Mouse (Mus musculus) heart, postnatal 4 days (tissue): ENCODE results near the gene Kremen1. TPM values are rescaled to one million over a fixed set of nuclear protein-coding genes. Genes with fewer than 3 reads are reported as not detected.

Experiments used
- DNase-seq: peaks from one replicate; pipeline ENCODE4 v3.0.0; 2021
- total RNA-seq, 2 experiments: library from RNA; stranded (reverse); gene quantifications; 2 replicates each; pipeline ENCODE4 v1.2.3; 2021

The Kremen1 gene
- 10 to 100 TPM; 75.7 to 76.7 TPM for total RNA-seq

DNA sequence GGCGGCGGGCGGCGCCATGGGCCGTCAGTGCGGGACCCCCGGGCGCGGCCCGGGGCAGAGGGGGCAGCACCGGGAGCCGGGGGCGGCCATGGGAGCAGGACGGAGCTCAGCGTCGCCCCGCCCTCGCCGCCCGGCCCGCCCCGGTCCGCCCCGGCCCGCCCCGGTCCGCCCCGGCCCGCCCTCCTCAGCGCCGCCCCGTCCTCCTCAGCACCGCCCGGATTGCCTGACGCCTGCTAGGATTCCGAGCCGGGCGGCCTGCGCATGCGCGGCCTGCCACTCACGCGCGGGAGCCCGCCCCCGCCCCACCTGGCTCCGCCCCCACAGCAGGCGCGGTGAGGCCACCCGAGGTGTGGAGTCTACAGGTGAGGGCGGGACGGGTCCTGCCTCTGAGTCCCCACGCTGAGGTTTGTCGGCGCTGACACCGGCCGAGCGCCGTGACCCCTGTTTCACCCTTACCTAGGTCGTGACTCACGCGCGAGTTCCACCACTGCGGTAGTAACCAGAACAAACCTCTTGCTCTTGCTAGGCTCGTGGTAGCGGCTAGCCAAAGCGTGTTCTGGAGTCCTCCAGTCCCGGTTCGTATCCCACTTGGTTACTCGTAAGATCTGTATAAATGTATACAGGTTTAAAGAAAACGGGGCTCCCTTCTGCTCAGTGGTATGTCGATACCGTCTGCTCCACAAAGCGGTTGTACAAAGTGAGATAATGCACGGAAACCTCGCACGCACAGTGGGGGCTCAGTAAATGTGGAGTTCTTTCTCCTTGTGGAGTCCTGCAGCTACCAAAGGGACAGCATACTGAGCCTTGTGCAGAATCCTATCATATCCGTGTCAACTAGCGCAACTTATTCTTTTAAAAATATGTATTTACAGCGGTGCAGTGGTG is at the start of gene Kremen1:
Gene Kremen1, minus strand, starts transcription at position 51 of the 885 bp plus-strand sequence.
- peak; percentile 95 for DNase-seq

- DNase-seq, result no peak
Observed at GRCm38 (mm10) chr11:5307024-5307905, 45.9 kb upstream of the Kremen1 start.

- DNase-seq, result no peak
Observed at GRCm38 (mm10) chr11:5306017-5306416, 44.7 kb upstream of the Kremen1 start.

DNA sequence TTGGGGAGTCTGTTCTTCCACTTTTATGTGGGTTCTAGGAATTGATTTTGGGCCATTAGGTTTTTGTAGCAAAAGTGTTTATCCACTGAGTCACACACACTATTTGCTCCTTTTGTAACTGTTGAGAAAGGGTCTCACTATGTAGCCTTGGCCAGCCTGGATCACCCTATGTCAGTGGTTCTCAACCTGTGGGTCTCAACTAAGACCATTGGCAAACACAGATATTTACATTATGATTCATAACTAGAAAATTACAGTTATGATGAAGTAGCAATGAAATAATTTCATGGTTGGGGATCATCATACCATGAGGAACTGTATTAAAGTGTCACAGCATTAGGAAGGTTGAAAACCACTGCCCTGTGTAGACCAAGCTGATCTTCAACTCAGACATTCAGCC is 43.2 kb upstream of the Kremen1 start:
- no peak for DNase-seq

DNA sequence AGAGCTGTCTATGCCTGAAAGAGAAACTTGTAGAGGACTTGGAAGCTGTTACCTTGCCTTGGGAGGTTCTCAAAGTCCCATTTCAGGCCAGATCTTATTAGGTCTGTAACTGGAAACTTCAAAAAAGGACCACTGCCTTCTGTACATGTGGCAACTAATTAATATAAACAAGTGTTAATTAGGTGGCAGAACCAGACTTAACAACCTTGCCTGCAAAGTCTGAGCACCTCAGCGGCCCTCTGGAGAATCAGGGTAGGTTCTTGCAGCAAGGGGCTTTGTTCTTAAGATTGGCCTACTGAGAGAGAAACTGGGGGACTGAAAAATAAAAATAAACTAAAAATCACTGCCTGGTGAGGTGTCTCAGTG is 36.6 kb upstream of the Kremen1 start:
- DNase-seq, result no peak

GRCm38 (mm10) chr11:5297148-5298006 is 36.0 kb upstream of the Kremen1 start:
- DNase-seq, result peak; percentile 74

GRCm38 (mm10) chr11:5296576-5297115 is 35.3 kb upstream of the Kremen1 start:
- DNase-seq, result no peak

DNA sequence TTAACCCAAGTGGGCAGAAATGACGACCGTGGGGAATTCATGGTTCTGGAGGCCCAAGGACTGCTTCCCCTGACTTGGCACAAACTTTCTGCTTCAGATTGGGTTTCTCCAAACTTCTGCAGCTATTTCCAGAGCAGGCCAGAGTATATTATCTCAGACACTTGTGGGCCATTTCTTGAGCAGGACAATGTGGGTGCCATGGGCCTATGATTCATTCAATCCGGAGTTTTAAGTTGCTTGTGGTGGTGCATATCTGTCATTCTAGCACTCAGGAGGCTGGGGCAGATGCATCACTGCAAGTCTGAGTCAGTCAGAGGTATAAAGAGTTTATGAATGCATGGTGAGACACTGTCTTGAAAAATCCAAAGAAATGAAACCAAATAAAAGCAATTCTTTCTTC is 33.4 kb upstream of the Kremen1 start:
- no peak for DNase-seq

DNA sequence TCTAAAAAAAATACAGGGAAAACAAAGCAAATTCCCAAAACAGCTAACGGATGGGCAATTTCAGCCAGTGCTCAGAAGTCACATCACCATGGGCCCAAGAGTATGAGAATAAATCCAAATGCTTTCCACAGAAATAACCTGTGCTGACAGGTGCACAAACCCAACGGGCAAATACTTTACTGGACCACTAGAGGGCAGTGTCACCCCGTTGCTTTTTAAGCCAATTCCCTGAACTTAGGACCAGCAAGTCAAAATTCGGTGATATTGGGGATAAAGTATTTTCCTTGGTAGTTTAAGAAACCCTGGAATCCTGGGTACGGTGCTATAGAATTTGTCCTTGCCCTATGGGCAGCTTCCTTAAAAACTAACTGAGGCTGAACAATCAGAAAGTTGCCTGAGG is 29.3 kb upstream of the Kremen1 start:
- DNase-seq, result peak; percentile 78

DNA sequence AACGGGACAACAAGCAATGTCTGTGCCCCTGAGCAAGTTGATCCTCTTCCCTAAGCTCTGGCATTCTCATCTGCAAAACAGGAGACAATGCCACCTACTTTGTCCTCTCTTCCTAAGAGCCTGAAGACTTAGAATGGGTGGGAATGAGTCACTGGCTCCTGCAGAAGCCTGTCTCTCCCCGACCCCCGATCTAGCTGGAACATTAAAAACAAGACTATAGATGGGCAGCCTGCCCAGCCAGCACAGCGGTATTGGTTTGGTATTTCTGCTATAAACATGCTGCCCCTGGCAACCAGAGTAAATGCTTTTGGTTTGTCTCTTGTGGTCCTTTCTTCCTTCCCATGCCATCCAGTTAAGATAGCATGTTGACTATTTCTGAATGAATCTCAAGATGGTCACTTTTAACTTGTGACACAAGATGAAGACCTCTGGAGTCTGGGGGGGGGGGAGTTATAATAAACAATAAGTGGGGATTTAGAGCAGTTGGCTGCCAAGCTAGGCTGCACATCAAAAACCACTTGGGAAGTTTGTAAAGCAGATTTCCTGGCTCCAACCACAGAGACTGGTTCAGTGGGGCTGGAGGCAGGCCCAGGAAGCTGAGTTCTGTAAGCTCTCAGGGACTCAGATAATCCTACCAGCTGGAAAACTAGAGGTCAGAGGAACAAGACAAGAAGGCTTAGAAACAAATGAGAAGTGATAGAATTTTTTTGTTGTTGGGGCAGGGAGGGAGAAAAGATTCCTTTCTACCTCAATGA is 28.6 kb upstream of the Kremen1 start:
- DNase-seq, result peak; percentile 32

GRCm38 (mm10) chr11:5283987-5284386 is 22.6 kb upstream of the Kremen1 start:
- DNase-seq, result no peak

DNA sequence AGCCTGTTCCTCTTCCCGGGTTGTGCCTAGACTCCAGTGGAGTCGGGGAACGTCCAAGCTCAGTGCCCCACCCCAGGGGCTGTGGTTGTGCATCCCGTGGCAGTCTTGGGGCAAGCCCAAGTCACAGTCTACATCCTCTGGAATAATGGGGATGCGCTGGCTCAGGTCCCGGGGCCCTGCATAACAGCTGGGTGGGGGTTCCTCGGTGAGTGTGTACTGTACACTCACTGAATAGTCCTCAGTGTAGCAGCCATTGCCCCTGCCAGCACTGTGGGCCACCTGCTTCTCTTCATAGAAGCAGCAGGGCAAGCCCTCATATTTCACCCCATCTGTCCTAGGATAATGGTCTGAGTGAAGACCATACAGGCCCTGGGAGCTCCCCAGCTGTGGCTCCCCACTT is 19.6 kb upstream of the Kremen1 start:
- no peak for DNase-seq

DNA sequence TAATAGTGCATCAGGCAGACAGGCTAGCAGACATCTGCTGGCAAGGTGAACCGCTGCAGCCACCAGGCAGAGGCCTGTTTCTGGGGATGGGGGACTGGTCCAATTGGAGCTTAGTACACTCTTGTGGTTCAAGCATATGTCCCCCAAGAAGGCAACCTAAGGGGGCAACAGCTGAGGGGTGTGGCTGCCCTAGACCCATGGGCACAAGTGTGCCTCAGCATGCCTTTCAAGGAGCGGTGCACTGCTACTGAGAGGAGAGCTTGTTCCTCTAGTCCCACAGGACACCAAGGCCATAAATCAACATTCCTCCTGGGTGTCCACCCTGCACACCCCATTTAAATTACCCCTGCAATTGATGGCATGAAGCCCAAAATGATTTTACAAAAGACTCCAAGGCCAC is 17.1 kb upstream of the Kremen1 start:
- DNase-seq, result no peak

- no peak for DNase-seq
Observed at GRCm38 (mm10) chr11:5277307-5277971, 16.1 kb upstream of the Kremen1 start.

DNA sequence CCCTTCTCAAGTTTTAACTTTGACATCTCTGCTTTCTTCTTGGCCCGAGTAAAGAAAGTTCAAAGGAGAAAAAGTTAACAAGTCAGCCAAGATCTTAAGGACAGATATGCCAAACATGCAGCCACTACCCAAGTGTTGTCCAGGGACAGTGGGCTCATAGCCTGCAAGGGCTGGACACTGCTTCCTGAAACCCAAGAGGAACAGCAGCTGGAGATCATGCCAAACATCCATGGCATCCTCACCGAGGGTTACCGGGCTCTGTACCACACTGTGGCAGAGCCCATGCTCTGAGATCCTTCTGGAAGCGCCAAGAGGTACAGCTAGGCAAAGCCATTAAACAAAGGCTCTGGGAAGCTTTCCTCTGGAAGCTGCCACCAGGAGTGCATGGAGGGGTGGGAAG is 13.9 kb upstream of the Kremen1 start:
- DNase-seq, result no peak

DNA sequence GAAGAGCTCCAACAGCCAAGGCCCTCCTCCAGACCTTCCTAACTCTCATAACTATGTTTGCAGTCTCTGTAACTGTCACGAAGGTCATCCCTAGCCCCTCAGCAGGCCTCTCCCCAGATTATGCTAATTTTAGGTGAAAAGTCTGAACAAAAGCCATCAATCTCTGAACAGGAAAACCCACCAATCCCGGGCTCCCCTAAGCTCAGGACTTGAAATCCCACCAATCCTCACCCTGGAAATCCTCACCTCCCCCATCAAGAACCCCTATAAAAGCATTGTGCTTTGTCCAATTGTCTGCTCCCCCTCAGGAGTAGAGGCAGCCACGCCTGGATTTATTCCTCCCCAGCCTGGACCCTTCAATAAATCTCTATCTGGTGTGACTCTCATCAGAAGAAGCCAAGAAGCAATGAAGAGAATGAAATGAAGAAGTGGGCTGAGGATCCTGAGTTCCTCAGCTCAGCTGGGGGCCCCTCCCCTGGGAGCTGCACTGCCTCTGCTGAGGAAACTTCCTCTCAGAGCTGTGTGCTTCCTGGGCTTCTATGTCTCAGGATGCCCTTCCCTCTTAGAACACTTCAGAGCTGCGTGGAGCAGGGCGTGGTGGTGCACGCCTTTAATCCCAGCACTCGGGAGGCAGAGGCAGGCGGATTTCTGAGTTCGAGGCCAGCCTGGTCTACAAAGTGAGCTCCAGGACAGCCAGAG is 11.3 kb upstream of the Kremen1 start:
- no peak for DNase-seq

GRCm38 (mm10) chr11:5272066-5272360 is 10.7 kb upstream of the Kremen1 start:
- no peak for DNase-seq

DNA sequence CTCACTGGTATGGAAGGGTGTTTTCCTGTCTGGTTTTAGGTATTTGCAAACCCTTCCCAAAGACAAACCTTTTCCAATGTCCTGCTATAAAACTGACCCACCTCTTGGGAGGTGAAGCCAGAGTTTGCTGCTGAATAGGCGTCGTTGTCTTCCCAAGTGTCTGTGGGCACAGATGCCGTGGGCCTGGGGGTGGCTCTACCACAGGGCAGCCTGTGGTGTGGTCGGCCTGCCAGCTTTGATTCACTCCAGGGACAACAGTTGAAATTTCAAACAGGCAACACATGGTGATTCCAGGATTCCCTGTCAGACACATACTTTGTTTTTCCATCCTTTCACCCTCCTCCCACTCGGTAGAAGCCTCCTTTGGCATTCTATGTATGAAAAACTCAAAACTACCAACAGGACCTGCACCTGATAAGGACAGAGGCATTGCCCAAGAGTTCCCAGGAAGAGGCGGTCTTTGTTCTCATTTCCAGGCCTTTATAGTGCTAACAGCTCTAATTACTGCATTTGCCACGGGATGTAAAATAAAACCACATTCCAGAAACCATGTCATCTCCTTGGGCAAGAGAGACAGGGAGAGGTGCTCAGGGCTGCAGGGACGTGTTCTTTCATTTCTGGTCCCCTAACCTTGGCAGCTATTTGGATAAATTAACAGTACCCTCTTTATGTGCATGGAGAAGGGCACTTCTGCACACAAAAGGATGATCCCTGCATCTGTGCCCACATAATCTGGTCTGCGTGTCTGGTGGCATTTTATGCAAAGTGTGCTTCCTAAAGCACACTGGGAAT is 10.1 kb upstream of the Kremen1 start:
- no peak for DNase-seq

DNA sequence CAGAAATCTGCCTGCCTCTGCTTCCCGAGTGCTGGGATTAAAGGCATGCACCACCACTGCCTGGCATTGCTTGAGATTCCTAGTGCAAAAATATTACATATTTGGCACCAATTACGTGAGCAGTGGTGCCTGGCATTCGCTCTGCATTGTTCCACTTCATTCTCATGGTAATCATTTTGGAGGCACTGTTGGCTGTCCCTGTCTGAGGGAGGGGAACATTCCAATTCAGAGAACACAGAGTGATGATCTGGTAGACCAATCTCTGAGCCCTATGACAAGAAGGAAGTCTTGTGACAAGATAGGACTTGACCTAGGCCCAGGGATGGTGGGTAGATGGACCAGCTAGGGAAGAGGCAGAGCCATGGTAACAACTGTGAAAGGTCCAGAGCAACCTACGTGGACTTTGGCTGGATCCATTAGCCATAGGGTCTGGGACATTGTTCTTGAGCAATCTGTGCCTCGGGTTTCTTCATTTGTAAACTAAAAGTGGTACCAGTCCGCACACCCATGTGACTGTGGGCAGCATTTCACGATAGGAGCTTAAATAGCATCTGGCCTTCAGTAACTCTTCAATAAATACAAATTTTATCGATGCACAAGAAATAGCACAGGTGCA is 8.6 kb upstream of the Kremen1 start:
- no peak for DNase-seq
